ENCODE assay signal across 18 mouse cellular contexts in genomic region chr6:92921843-92922242, GRCm38 (mm10). TPM values are rescaled to one million over a fixed set of nuclear protein-coding genes. Genes with fewer than 3 reads are reported as not detected.
DNase-seq lines count a peak whose midpoint lies in the region; ATAC-seq and TF ChIP-seq lines count a peak whose summit lies in the region.
"Had no signal": no experiment of that assay in that cellular context is flagged by ENCODE, and none has a peak within 500 bp of the region (broad histone marks: within the 10 kb centered on the region; RNA-seq: fewer than 3 reads in every experiment).

No protein-coding gene starts in this region.

- H3K4me2 ChIP-seq in heart, embryonic 11.5 days = no peak overlapping the region
- no peak overlapping the region for H3K4me2 ChIP-seq in lung, postnatal 0 days (replicated peaks; ENCODE audit: low read depth, low read length)
- H3K4me2 ChIP-seq: midbrain, embryonic 12.5 days; neural tube, embryonic 13.5 days had no signal

- no peak for ATAC-seq in heart, embryonic 11.5 days (replicated peaks; ENCODE audit: insufficient number of reproducible peaks, low FRiP score, low TSS enrichment)
- ATAC-seq in granulocyte monocyte progenitor cell, adult 5-6 weeks (replicated peaks; ENCODE audit: poor library complexity, severe bottlenecking) = 0 out of 2 replicates have a peak, but pooled peaks have one; percentile 5
- peak; percentile 62 for ATAC-seq in lung, postnatal 0 days
- no peak for ATAC-seq in megakaryocyte progenitor cell, adult 5-6 weeks (replicated peaks; ENCODE audit: poor library complexity)
- ATAC-seq: forebrain, embryonic 16.5 days had no signal

- peak; percentile 34 to 48 for DNase-seq in heart, adult 18-20 months
- DNase-seq in kidney, adult 18-20 months = peak; percentile 68
- DNase-seq in lung, postnatal 0 days (ENCODE audit: low spot score) = peak; percentile 51
- DNase-seq in cerebellum, adult 8-10 months = no peak
- no peak for DNase-seq in left cerebral cortex, adult 11 months (ENCODE audit: low spot score)
- DNase-seq: cerebellum, adult 9-11 months; gastrocnemius, postnatal 25 days; right cerebral cortex, postnatal 25 days had no signal

- H3K4me3 ChIP-seq in heart, embryonic 11.5 days (ENCODE audit: low read depth, low read length) = no peak overlapping the region
- H3K4me3 ChIP-seq in lung, postnatal 0 days (ENCODE audit: low read depth, low read length) = no peak overlapping the region
- H3K4me3 ChIP-seq: left cerebral cortex, adult 2 months; midbrain, embryonic 12.5 days; neural tube, embryonic 13.5 days had no signal

- H3K27me3 ChIP-seq in heart, embryonic 11.5 days (ENCODE audit: control insufficient read depth, insufficient read depth, low read length) = no peaks in the 10 kb centered on the region
- no peaks in the 10 kb centered on the region for H3K27me3 ChIP-seq in lung, postnatal 0 days (replicated peaks; ENCODE audit: insufficient read depth, low read length)
- H3K27me3 ChIP-seq: midbrain, embryonic 12.5 days; neural tube, embryonic 13.5 days had no signal

- no peak overlapping the region for H3K9ac ChIP-seq in heart, embryonic 11.5 days (ENCODE audit: low read depth, low read length)
- no peak overlapping the region for H3K9ac ChIP-seq in lung, postnatal 0 days (replicated peaks; ENCODE audit: low read depth)
- H3K9ac ChIP-seq: liver, embryonic 14.5 days; midbrain, embryonic 12.5 days; neural tube, embryonic 13.5 days had no signal

- H3K27ac ChIP-seq in heart, embryonic 11.5 days (ENCODE audit: low read depth, low read length) = no peak overlapping the region
- no peak overlapping the region for H3K27ac ChIP-seq in lung, postnatal 0 days (ENCODE audit: low read length)
- H3K27ac ChIP-seq: left cerebral cortex, adult 2 months; liver, embryonic 14.5 days; midbrain, embryonic 12.5 days; neural tube, embryonic 13.5 days had no signal

- 27% methylated on average over 4 of the region's 4 CpGs for WGBS in heart, embryonic 11.5 days (ENCODE audit: insufficient replicate concordance)
- WGBS in lung, postnatal 0 days = 11% methylated on average over 4 of the region's 4 CpGs

- no peak for TF ChIP-seq CTCF in lung, postnatal 0 days (IDR thresholded peaks at IDR 0.05)

- peaks cover 32% of the 10 kb centered on the region for H3K4me1 ChIP-seq in heart, embryonic 11.5 days (ENCODE audit: control insufficient read depth, insufficient read depth, low read length)
- peaks cover 3% of the 10 kb centered on the region; the same call in 1 of the 2 replicates for H3K4me1 ChIP-seq in lung, postnatal 0 days (ENCODE audit: insufficient read depth, low read depth, low read length)
- H3K4me1 ChIP-seq: midbrain, embryonic 12.5 days; neural tube, embryonic 13.5 days had no signal

- no peaks in the 10 kb centered on the region for H3K36me3 ChIP-seq in heart, embryonic 11.5 days (ENCODE audit: control insufficient read depth, insufficient read depth, low read length)
- H3K36me3 ChIP-seq in lung, postnatal 0 days (ENCODE audit: insufficient read depth, low read length) = no peaks in the 10 kb centered on the region
- H3K36me3 ChIP-seq: midbrain, embryonic 12.5 days; neural tube, embryonic 13.5 days had no signal

- no peak; the same call in 1 of the 2 replicates for TF ChIP-seq EP300 in lung, postnatal 0 days (IDR thresholded peaks at IDR 0.05)

- no peaks in the 10 kb centered on the region for H3K9me3 ChIP-seq in heart, embryonic 11.5 days (replicated peaks; ENCODE audit: control insufficient read depth, low read length)
- H3K9me3 ChIP-seq in lung, postnatal 0 days (ENCODE audit: low read length) = no peaks in the 10 kb centered on the region
- H3K9me3 ChIP-seq: midbrain, embryonic 12.5 days; neural tube, embryonic 13.5 days had no signal

RNA-seq across cellular contexts. Expression of gene Adamts9, which starts 21.4 kb away (rescaled TPM):
- total RNA-seq in heart, adult 18-20 months (2021) = 10 to 100 TPM; 11.6 to 13.9 TPM
- polyA plus RNA-seq in heart, embryonic 11.5 days (2014; fragmentation: Nextera tagmentation; extraction: Ambion mirVana) = 6.0 and 9.6 TPM in 2 replicates
- total RNA-seq in granulocyte monocyte progenitor cell, adult 5-6 weeks (2014; fragmentation: Nextera tagmentation) = not detected in 2 replicates
- total RNA-seq in granulocyte monocyte progenitor cell, adult 5-6 weeks (2017) = not detected in 2 replicates
- 6.4 and 7.2 TPM in 2 replicates for polyA plus RNA-seq in lung, postnatal 0 days (2015; fragmentation: Nextera tagmentation; extraction: Ambion mirVana)
- not detected in 2 replicates for total RNA-seq in megakaryocyte progenitor cell, adult 5-6 weeks (2015)
- total RNA-seq in megakaryocyte progenitor cell, adult 5-6 weeks (2017) = not detected in 2 replicates

RNA-seq across cellular contexts. Expression of gene Gm15737, which starts 52.7 kb away (rescaled TPM):
- total RNA-seq in heart, adult 18-20 months (2021) = under 1 TPM; 0.10 to 0.28 TPM
- polyA plus RNA-seq in heart, embryonic 11.5 days (2014; fragmentation: Nextera tagmentation; extraction: Ambion mirVana) = 0.11 and 0.33 TPM in 2 replicates
- not detected in 2 replicates for total RNA-seq in granulocyte monocyte progenitor cell, adult 5-6 weeks (2014; fragmentation: Nextera tagmentation)
- total RNA-seq in granulocyte monocyte progenitor cell, adult 5-6 weeks (2017) = not detected in 2 replicates
- polyA plus RNA-seq in lung, postnatal 0 days (2015; fragmentation: Nextera tagmentation; extraction: Ambion mirVana) = 0.05 TPM in 2 replicates
- not detected in 2 replicates for total RNA-seq in megakaryocyte progenitor cell, adult 5-6 weeks (2015)
- total RNA-seq in megakaryocyte progenitor cell, adult 5-6 weeks (2017) = not detected in 2 replicates
- total RNA-seq: adrenal gland, postnatal 36 days; left cerebral cortex, adult 2 months had no signal
- polyA plus RNA-seq: embryonic facial prominence, embryonic 11.5 days; forebrain, embryonic 16.5 days; liver, embryonic 14.5 days; midbrain, embryonic 12.5 days; neural tube, embryonic 13.5 days had no signal

Comparison
In these comparisons a context has a peak if more than half of its experiments do, and no peak if none do; other contexts are left out.
1. DNase-seq: peak in heart, adult 18-20 months (2 of 2), kidney, adult 18-20 months (single experiment) and lung, postnatal 0 days (single experiment); none in cerebellum, adult 8-10 months (single experiment) and left cerebral cortex, adult 11 months (single experiment).
2. ATAC-seq: peak in granulocyte monocyte progenitor cell, adult 5-6 weeks (single experiment) and lung, postnatal 0 days (single experiment); none in heart, embryonic 11.5 days (single experiment) and megakaryocyte progenitor cell, adult 5-6 weeks (single experiment).
3. RNA of gene Adamts9, which starts 21.4 kb away (total RNA-seq): 11.6 to 13.9 TPM in heart, adult 18-20 months; not detected in granulocyte monocyte progenitor cell, adult 5-6 weeks and not detected in megakaryocyte progenitor cell, adult 5-6 weeks; every median in the first group is over 10 times any median in the second.